Mouse (Mus musculus) cerebellum, adult 11 months (tissue): ENCODE results near the gene H2al1a.
A peak's percentile ranks its signal among the peaks of the same experiment; 100 is the strongest.

ENCODE experiments used
- DNase-seq: peaks from one replicate; pipeline ENCODE4 v3.0.0; 2022

H2al1a gene

DNA sequence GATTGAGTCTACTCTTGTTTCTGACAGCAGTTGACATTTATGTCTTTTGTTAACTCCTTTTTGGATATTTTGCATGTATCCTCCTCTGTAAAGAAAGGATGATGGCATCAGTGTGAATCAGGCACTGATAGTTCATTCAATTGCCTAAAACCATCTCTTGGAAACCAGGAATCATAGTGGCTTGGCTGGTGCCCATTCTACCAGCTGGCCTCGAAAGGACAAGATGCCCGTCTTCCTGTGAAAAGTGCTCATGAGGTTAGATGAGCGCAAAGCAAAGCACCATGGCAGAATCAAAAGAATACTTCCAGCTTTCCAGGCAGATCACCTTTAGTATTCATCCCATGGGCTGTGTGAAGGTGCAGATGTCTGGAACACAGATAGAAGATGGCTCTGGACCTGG, 47.7 kb downstream of the H2al1a start:
- DNase-seq, result peak; percentile 31
